Mouse (Mus musculus): Measurements from ENCODE around the gene Atp4b. TPM values are rescaled to one million over a fixed set of nuclear protein-coding genes. Genes with fewer than 3 reads are reported as not detected.

Gene Atp4b
- polyA plus RNA-seq, 1 experiment from 2014 or later: not detected

DNA sequence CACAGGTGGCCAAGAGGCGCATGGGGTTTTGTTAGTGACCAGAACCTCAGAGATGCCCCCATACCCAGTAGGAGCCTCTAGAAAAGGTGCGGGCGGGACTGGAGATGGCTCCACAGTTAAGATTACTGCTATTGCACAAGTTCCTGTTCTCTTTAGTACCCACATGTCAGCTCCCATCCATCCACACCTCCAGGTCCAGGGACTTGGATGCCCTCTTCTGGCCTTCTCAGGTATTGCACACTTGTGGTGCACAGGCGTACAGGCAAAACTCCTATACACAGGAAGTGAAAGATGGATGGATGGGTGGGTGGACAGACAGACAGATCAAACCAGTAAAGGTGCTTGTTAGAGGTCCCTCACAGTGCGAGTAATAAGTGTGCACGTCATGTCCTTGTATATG is 34.8 kb downstream of the Atp4b start:
- H3K4me1 ChIP-seq (ENCODE audit: control insufficient read depth, insufficient read depth, low read length): no peaks in the 10 kb centered on the region
- H3K27ac ChIP-seq (replicated peaks; ENCODE audit: low read depth, low read length): no peak overlapping the region
- no peak overlapping the region for H3K4me3 ChIP-seq (replicated peaks; ENCODE audit: low read depth, low read length)
- no peak for ATAC-seq (ENCODE audit: low FRiP score, low TSS enrichment)
- H3K36me3 ChIP-seq (ENCODE audit: control insufficient read depth, insufficient read depth, low read length): peaks cover 92% of the 10 kb centered on the region
- H3K4me2 ChIP-seq (ENCODE audit: low read length): no peak overlapping the region
- DNase-seq: no peak
- H3K9ac ChIP-seq (replicated peaks; ENCODE audit: low read length): no peak overlapping the region
- H3K27me3 ChIP-seq (ENCODE audit: control insufficient read depth, insufficient read depth, low read length): no peaks in the 10 kb centered on the region
- WGBS: 98% methylated on average over 6 of the region's 6 CpGs
- H3K9me3 ChIP-seq (ENCODE audit: control insufficient read depth, low read length): no peaks in the 10 kb centered on the region

DNA sequence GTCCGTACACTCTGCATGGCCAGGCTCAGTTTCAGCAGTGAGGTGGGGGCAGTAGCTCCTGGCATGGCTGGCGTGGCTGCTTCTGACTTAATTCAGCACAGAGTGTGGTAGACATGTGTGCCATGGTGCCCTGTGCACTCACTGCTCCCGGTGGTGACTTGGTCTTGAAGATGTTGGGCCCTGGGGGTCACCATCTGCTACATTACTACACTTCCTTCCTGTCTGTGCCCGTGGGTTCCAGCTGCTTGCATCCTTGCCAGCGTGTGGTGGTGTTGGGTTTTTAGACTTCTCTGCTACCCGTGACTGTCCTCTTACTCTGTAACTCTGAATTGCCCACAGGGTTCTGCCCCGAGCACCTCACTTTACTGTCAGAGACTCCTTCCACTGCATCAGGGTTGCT is 36.4 kb downstream of the Atp4b start:
- no peaks in the 10 kb centered on the region for H3K27me3 ChIP-seq (ENCODE audit: control insufficient read depth, insufficient read depth, low read length)
- H3K4me2 ChIP-seq (ENCODE audit: low read length): no peak overlapping the region
- no peaks in the 10 kb centered on the region for H3K9me3 ChIP-seq (ENCODE audit: control insufficient read depth, low read length)
- DNase-seq: no peak
- H3K36me3 ChIP-seq (ENCODE audit: control insufficient read depth, insufficient read depth, low read length): peaks cover 92% of the 10 kb centered on the region
- WGBS: 93% methylated on average over 7 of the region's 7 CpGs
- H3K4me1 ChIP-seq (ENCODE audit: control insufficient read depth, insufficient read depth, low read length): no peaks in the 10 kb centered on the region
- no peak overlapping the region for H3K27ac ChIP-seq (replicated peaks; ENCODE audit: low read depth, low read length)
- H3K4me3 ChIP-seq (replicated peaks; ENCODE audit: low read depth, low read length): no peak overlapping the region
- ATAC-seq (ENCODE audit: low FRiP score, low TSS enrichment): no peak
- H3K9ac ChIP-seq (replicated peaks; ENCODE audit: low read length): no peak overlapping the region

- no peaks in the 10 kb centered on the region for H3K27me3 ChIP-seq (ENCODE audit: control insufficient read depth, insufficient read depth, low read length)
- WGBS: 88% methylated on average over 10 of the region's 10 CpGs
- no peaks in the 10 kb centered on the region for H3K4me1 ChIP-seq (ENCODE audit: control insufficient read depth, insufficient read depth, low read length)
- peaks cover 80% of the 10 kb centered on the region for H3K36me3 ChIP-seq (ENCODE audit: control insufficient read depth, insufficient read depth, low read length)
- DNase-seq (no peak), ATAC-seq (ENCODE audit: low FRiP score, low TSS enrichment) (no peak)
- no peaks in the 10 kb centered on the region for H3K9me3 ChIP-seq (ENCODE audit: control insufficient read depth, low read length)
- H3K9ac ChIP-seq (replicated peaks; ENCODE audit: low read length): no peak overlapping the region
- no peak overlapping the region for H3K4me3 ChIP-seq (replicated peaks; ENCODE audit: low read depth, low read length)
- H3K27ac ChIP-seq (replicated peaks; ENCODE audit: low read depth, low read length): no peak overlapping the region
- H3K4me2 ChIP-seq (ENCODE audit: low read length): no peak overlapping the region
Observed at GRCm38 (mm10) chr8:13356681-13357080, 39.9 kb downstream of the Atp4b start.

GRCm38 (mm10) chr8:13356221-13356620 is 40.4 kb downstream of the Atp4b start:
- 87% methylated on average over 6 of the region's 6 CpGs for WGBS
- no peak overlapping the region for H3K4me3 ChIP-seq (replicated peaks; ENCODE audit: low read depth, low read length)
- H3K4me2 ChIP-seq (ENCODE audit: low read length): no peak overlapping the region
- H3K36me3 ChIP-seq (ENCODE audit: control insufficient read depth, insufficient read depth, low read length): peaks cover 80% of the 10 kb centered on the region
- H3K4me1 ChIP-seq (ENCODE audit: control insufficient read depth, insufficient read depth, low read length): no peaks in the 10 kb centered on the region
- no peak overlapping the region for H3K27ac ChIP-seq (replicated peaks; ENCODE audit: low read depth, low read length)
- no peaks in the 10 kb centered on the region for H3K27me3 ChIP-seq (ENCODE audit: control insufficient read depth, insufficient read depth, low read length)
- H3K9me3 ChIP-seq (ENCODE audit: control insufficient read depth, low read length): no peaks in the 10 kb centered on the region
- ATAC-seq (ENCODE audit: low FRiP score, low TSS enrichment) (no peak), DNase-seq (no peak)
- H3K9ac ChIP-seq (replicated peaks; ENCODE audit: low read length): no peak overlapping the region

- Histone ChIP-seq H3K4me1 (ENCODE audit: control insufficient read depth, insufficient read depth, low read length) (no peaks in the 10 kb centered on the region), H3K27ac (replicated peaks; ENCODE audit: low read depth, low read length) (no peak overlapping the region), H3K27me3 (ENCODE audit: control insufficient read depth, insufficient read depth, low read length) (no peaks in the 10 kb centered on the region), H3K4me2 (ENCODE audit: low read length) (no peak overlapping the region), H3K4me3 (replicated peaks; ENCODE audit: low read depth, low read length) (no peak overlapping the region), H3K9me3 (ENCODE audit: control insufficient read depth, low read length) (no peaks in the 10 kb centered on the region), H3K9ac (replicated peaks; ENCODE audit: low read length) (no peak overlapping the region), H3K36me3 (ENCODE audit: control insufficient read depth, insufficient read depth, low read length) (peaks cover 80% of the 10 kb centered on the region)
- ATAC-seq (ENCODE audit: low FRiP score, low TSS enrichment) (no peak), DNase-seq (no peak)
- WGBS: 89% methylated on average over 4 of the region's 4 CpGs
Observed at GRCm38 (mm10) chr8:13353883-13354282, 42.7 kb downstream of the Atp4b start.

- 82% methylated on average over 9 of the region's 9 CpGs for WGBS
- ATAC-seq (ENCODE audit: low FRiP score, low TSS enrichment) (no peak), DNase-seq (no peak)
- no peaks in the 10 kb centered on the region for H3K27me3 ChIP-seq (ENCODE audit: control insufficient read depth, insufficient read depth, low read length)
- no peaks in the 10 kb centered on the region for H3K4me1 ChIP-seq (ENCODE audit: control insufficient read depth, insufficient read depth, low read length)
- H3K27ac ChIP-seq (replicated peaks; ENCODE audit: low read depth, low read length): no peak overlapping the region
- H3K36me3 ChIP-seq (ENCODE audit: control insufficient read depth, insufficient read depth, low read length): peaks cover 80% of the 10 kb centered on the region
- no peaks in the 10 kb centered on the region for H3K9me3 ChIP-seq (ENCODE audit: control insufficient read depth, low read length)
- no peak overlapping the region for H3K4me2 ChIP-seq (ENCODE audit: low read length)
- H3K4me3 ChIP-seq (replicated peaks; ENCODE audit: low read depth, low read length): no peak overlapping the region
- no peak overlapping the region for H3K9ac ChIP-seq (replicated peaks; ENCODE audit: low read length)
Observed at GRCm38 (mm10) chr8:13353155-13353833, 43.3 kb downstream of the Atp4b start.

DNA sequence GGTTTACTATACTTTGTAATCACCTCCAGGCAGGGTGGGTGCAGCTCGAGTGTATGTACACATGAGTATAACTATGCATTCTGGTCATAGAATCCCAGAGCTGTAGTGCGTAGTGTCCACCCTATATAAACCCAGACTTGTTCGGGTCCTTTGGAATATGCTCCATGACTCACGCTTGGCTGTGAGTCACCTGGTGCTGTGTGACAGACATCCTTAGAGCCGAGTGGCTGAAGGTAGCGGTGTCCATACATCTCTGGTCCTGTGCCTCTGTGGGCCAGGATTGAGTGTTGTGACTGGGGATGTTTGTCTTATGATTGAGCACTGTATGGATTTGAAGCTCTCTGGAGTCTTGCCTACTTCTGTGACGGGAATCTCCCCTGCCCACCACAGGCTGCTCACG is 44.0 kb downstream of the Atp4b start:
- no peaks in the 10 kb centered on the region for H3K9me3 ChIP-seq (ENCODE audit: control insufficient read depth, low read length)
- no peaks in the 10 kb centered on the region for H3K27me3 ChIP-seq (ENCODE audit: control insufficient read depth, insufficient read depth, low read length)
- no peak overlapping the region for H3K9ac ChIP-seq (replicated peaks; ENCODE audit: low read length)
- no peak overlapping the region for H3K4me2 ChIP-seq (ENCODE audit: low read length)
- DNase-seq (no peak), ATAC-seq (ENCODE audit: low FRiP score, low TSS enrichment) (no peak)
- 92% methylated on average over 8 of the region's 8 CpGs for WGBS
- no peak overlapping the region for H3K4me3 ChIP-seq (replicated peaks; ENCODE audit: low read depth, low read length)
- H3K4me1 ChIP-seq (ENCODE audit: control insufficient read depth, insufficient read depth, low read length): no peaks in the 10 kb centered on the region
- no peak overlapping the region for H3K27ac ChIP-seq (replicated peaks; ENCODE audit: low read depth, low read length)
- peaks cover 80% of the 10 kb centered on the region for H3K36me3 ChIP-seq (ENCODE audit: control insufficient read depth, insufficient read depth, low read length)

DNA sequence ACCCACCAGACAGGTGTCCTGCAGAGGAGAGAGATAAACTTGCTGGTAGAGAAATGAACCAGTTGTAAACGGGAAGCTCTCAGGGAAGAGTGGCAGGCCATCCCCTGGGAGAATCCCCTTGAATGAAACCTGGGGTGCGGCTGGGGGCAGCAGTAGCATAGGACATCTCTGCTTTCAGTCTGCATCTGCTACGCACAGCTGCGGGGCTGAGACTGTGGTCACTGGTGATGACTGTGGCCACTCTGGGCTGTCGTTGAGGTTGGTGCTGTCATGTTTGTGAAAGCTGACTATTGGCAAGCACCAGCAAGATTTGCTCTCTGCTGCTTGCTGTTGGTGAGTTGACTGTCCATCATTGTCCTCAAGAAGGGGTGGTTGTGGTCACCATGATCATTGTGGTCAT is 45.0 kb downstream of the Atp4b start:
- no peak for DNase-seq
- Histone ChIP-seq H3K4me3 (replicated peaks; ENCODE audit: low read depth, low read length) (no peak overlapping the region), H3K27me3 (ENCODE audit: control insufficient read depth, insufficient read depth, low read length) (no peaks in the 10 kb centered on the region), H3K27ac (replicated peaks; ENCODE audit: low read depth, low read length) (no peak overlapping the region), H3K9me3 (ENCODE audit: control insufficient read depth, low read length) (no peaks in the 10 kb centered on the region), H3K4me1 (ENCODE audit: control insufficient read depth, insufficient read depth, low read length) (no peaks in the 10 kb centered on the region), H3K36me3 (ENCODE audit: control insufficient read depth, insufficient read depth, low read length) (peaks cover 80% of the 10 kb centered on the region), H3K4me2 (ENCODE audit: low read length) (no peak overlapping the region), H3K9ac (replicated peaks; ENCODE audit: low read length) (no peak overlapping the region)
- 89% methylated on average over 5 of the region's 5 CpGs for WGBS
- ATAC-seq (ENCODE audit: low FRiP score, low TSS enrichment): no peak

- Histone ChIP-seq H3K36me3 (ENCODE audit: control insufficient read depth, insufficient read depth, low read length) (peaks cover 80% of the 10 kb centered on the region), H3K27me3 (ENCODE audit: control insufficient read depth, insufficient read depth, low read length) (no peaks in the 10 kb centered on the region), H3K4me2 (ENCODE audit: low read length) (no peak overlapping the region), H3K4me1 (ENCODE audit: control insufficient read depth, insufficient read depth, low read length) (no peaks in the 10 kb centered on the region), H3K4me3 (replicated peaks; ENCODE audit: low read depth, low read length) (no peak overlapping the region), H3K27ac (replicated peaks; ENCODE audit: low read depth, low read length) (no peak overlapping the region), H3K9me3 (ENCODE audit: control insufficient read depth, low read length) (no peaks in the 10 kb centered on the region), H3K9ac (replicated peaks; ENCODE audit: low read length) (no peak overlapping the region)
- DNase-seq (no peak), ATAC-seq (ENCODE audit: low FRiP score, low TSS enrichment) (no peak)
- 95% methylated on average over 7 of the region's 7 CpGs for WGBS
Observed at GRCm38 (mm10) chr8:13350052-13350451, 46.6 kb downstream of the Atp4b start.

All from midbrain, embryonic 14.5 days (tissue).